Mouse (Mus musculus): ENCODE measurements around the gene Msh5. TPM values are rescaled to one million over a fixed set of nuclear protein-coding genes. Genes with fewer than 3 reads are reported as not detected.

Gene Msh5
- polyA plus RNA-seq, 1 experiment from 2014 or later, result 3.5 TPM

- peak overlapping the region; percentile 90 for H3K9ac ChIP-seq
- H3K36me3 ChIP-seq, result peaks cover 12% of the 10 kb centered on the region
- 14% methylated on average over 2 of the region's 2 CpGs for WGBS
- no peak for ATAC-seq (ENCODE audit: insufficient number of reproducible peaks, low FRiP score)
- peaks cover 11% of the 10 kb centered on the region for H3K4me1 ChIP-seq (replicated peaks)
- no peak overlapping the region for H3K27ac ChIP-seq (ENCODE audit: poor library complexity, severe bottlenecking)
- peak overlapping the region; percentile 92 for H3K4me2 ChIP-seq
- peak overlapping the region; percentile 85 for H3K4me3 ChIP-seq
- no peaks in the 10 kb centered on the region for H3K9me3 ChIP-seq (replicated peaks)
- H3K27me3 ChIP-seq (replicated peaks), result no peaks in the 10 kb centered on the region
Observed at GRCm38 (mm10) chr17:34980655-34981054, 65.9 kb downstream of the Msh5 start.

DNA sequence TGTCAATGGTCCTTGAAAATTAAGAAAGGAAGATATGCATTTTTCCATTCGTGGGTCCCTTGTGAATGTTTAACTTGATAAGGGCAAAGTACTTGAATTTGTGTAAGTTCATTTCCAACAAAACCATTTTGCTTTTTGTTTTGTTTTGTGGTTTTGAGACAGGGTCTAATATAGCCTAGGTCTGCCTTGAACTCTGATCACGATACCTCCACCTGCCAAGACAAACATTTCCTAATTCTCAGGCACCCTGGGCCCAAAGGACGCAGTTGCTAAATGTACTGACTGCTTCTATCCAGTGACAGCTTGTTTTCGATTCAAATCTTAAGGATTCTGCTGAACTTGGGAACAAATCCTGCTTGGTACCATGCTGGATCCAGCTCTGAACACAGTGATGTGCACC is 66.9 kb downstream of the Msh5 start:
- no peak overlapping the region for H3K4me3 ChIP-seq
- no peaks in the 10 kb centered on the region for H3K9me3 ChIP-seq (replicated peaks)
- no peaks in the 10 kb centered on the region for H3K27me3 ChIP-seq (replicated peaks)
- no peak overlapping the region for H3K4me2 ChIP-seq
- 91% methylated on average over 4 of the region's 4 CpGs for WGBS
- no peak overlapping the region for H3K27ac ChIP-seq (ENCODE audit: poor library complexity, severe bottlenecking)
- peaks cover 11% of the 10 kb centered on the region for H3K4me1 ChIP-seq (replicated peaks)
- no peak for ATAC-seq (ENCODE audit: insufficient number of reproducible peaks, low FRiP score)
- H3K36me3 ChIP-seq, result peaks cover 2% of the 10 kb centered on the region
- H3K9ac ChIP-seq, result no peak overlapping the region

Other genes starting within 250 kb of the Msh5 start
- gene Cyp21a1, start 242.2 kb downstream of the Msh5 start, polyA plus RNA-seq (2016; fragmentation: Nextera tagmentation; extraction: Ambion mirVana), result 0.15 TPM in 1 of 2 replicates, not detected in the other
- gene Stk19, start 209.8 kb downstream of the Msh5 start, polyA plus RNA-seq (2016; fragmentation: Nextera tagmentation; extraction: Ambion mirVana), result 18.2 and 19.6 TPM in 2 replicates
- 37.2 and 39.9 TPM in 2 replicates for gene Dxo, start 209.7 kb downstream of the Msh5 start, polyA plus RNA-seq (2016; fragmentation: Nextera tagmentation; extraction: Ambion mirVana)
- gene Skiv2l, start 196.5 kb downstream of the Msh5 start, polyA plus RNA-seq (2016; fragmentation: Nextera tagmentation; extraction: Ambion mirVana), result 35.3 and 39.5 TPM in 2 replicates
- gene Nelfe, start 196.4 kb downstream of the Msh5 start, polyA plus RNA-seq (2016; fragmentation: Nextera tagmentation; extraction: Ambion mirVana), result 73.7 and 81.3 TPM in 2 replicates
- 1.1 and 2.2 TPM in 2 replicates for gene Cfb, start 184.2 kb downstream of the Msh5 start, polyA plus RNA-seq (2016; fragmentation: Nextera tagmentation; extraction: Ambion mirVana)
- gene Zbtb12, start 167.3 kb downstream of the Msh5 start, polyA plus RNA-seq (2016; fragmentation: Nextera tagmentation; extraction: Ambion mirVana), result 2.6 and 2.8 TPM in 2 replicates
- not detected in 2 replicates for gene Gm20547, start 164.7 kb downstream of the Msh5 start, polyA plus RNA-seq (2016; fragmentation: Nextera tagmentation; extraction: Ambion mirVana)
- gene C2, start 148.5 kb downstream of the Msh5 start, polyA plus RNA-seq (2016; fragmentation: Nextera tagmentation; extraction: Ambion mirVana), result 0.24 and 0.35 TPM in 2 replicates
- 49.1 and 51.6 TPM in 2 replicates for gene Ehmt2, start 148.3 kb downstream of the Msh5 start, polyA plus RNA-seq (2016; fragmentation: Nextera tagmentation; extraction: Ambion mirVana)
- 0.08 TPM in 1 of 2 replicates, not detected in the other for gene Slc44a4, start 132.3 kb downstream of the Msh5 start, polyA plus RNA-seq (2016; fragmentation: Nextera tagmentation; extraction: Ambion mirVana)
- 20.8 and 21.5 TPM in 2 replicates for gene Neu1, start 115.5 kb downstream of the Msh5 start, polyA plus RNA-seq (2016; fragmentation: Nextera tagmentation; extraction: Ambion mirVana)
- 0.12 and 0.13 TPM in 2 replicates for gene Hspa1b, start 87.5 kb downstream of the Msh5 start, polyA plus RNA-seq (2016; fragmentation: Nextera tagmentation; extraction: Ambion mirVana)
- gene Gm20481, start 76.8 kb downstream of the Msh5 start, polyA plus RNA-seq (2016; fragmentation: Nextera tagmentation; extraction: Ambion mirVana), result not detected in 2 replicates
- 6.2 and 6.4 TPM in 2 replicates for gene Hspa1a, start 74.6 kb downstream of the Msh5 start, polyA plus RNA-seq (2016; fragmentation: Nextera tagmentation; extraction: Ambion mirVana)
- 2.9 and 3.1 TPM in 2 replicates for gene Hspa1l, start 74.0 kb downstream of the Msh5 start, polyA plus RNA-seq (2016; fragmentation: Nextera tagmentation; extraction: Ambion mirVana)
- 143 and 145 TPM in 2 replicates for gene Lsm2, start 64.9 kb downstream of the Msh5 start, polyA plus RNA-seq (2016; fragmentation: Nextera tagmentation; extraction: Ambion mirVana)
- 82.6 TPM in 2 replicates for gene Vars, start 45.8 kb downstream of the Msh5 start, polyA plus RNA-seq (2016; fragmentation: Nextera tagmentation; extraction: Ambion mirVana)
- gene Vwa7, start 30.2 kb downstream of the Msh5 start, polyA plus RNA-seq (2016; fragmentation: Nextera tagmentation; extraction: Ambion mirVana), result 0.32 and 0.37 TPM in 2 replicates
- 2.4 and 2.6 TPM in 2 replicates for gene Sapcd1, start 18.7 kb downstream of the Msh5 start, polyA plus RNA-seq (2016; fragmentation: Nextera tagmentation; extraction: Ambion mirVana)
- gene Clic1, start 3.2 kb upstream of the Msh5 start, polyA plus RNA-seq (2016; fragmentation: Nextera tagmentation; extraction: Ambion mirVana), result 349 and 354 TPM in 2 replicates
- gene Ddah2, start 12.3 kb upstream of the Msh5 start, polyA plus RNA-seq (2016; fragmentation: Nextera tagmentation; extraction: Ambion mirVana), result 192 and 205 TPM in 2 replicates
- 0.27 TPM in 1 of 2 replicates, not detected in the other for gene Ly6g6c, start 18.6 kb upstream of the Msh5 start, polyA plus RNA-seq (2016; fragmentation: Nextera tagmentation; extraction: Ambion mirVana)
- gene Mpig6b, start 19.4 kb upstream of the Msh5 start, polyA plus RNA-seq (2016; fragmentation: Nextera tagmentation; extraction: Ambion mirVana), result 1.2 and 2.0 TPM in 2 replicates
- gene Ly6g6e, start 30.2 kb upstream of the Msh5 start, polyA plus RNA-seq (2016; fragmentation: Nextera tagmentation; extraction: Ambion mirVana), result 0.24 and 0.40 TPM in 2 replicates
- 1.8 and 2.2 TPM in 2 replicates for gene Ly6g6d, start 31.3 kb upstream of the Msh5 start, polyA plus RNA-seq (2016; fragmentation: Nextera tagmentation; extraction: Ambion mirVana)
- gene Ly6g6f, start 38.9 kb upstream of the Msh5 start, polyA plus RNA-seq (2016; fragmentation: Nextera tagmentation; extraction: Ambion mirVana), result 1.1 and 1.5 TPM in 2 replicates
- 58.9 and 65.1 TPM in 2 replicates for gene Abhd16a, start 42.5 kb upstream of the Msh5 start, polyA plus RNA-seq (2016; fragmentation: Nextera tagmentation; extraction: Ambion mirVana)
- not detected in 2 replicates for gene Ly6g5c, start 61.5 kb upstream of the Msh5 start, polyA plus RNA-seq (2016; fragmentation: Nextera tagmentation; extraction: Ambion mirVana)
- 0.32 and 0.38 TPM in 2 replicates for gene Ly6g5b, start 68.7 kb upstream of the Msh5 start, polyA plus RNA-seq (2016; fragmentation: Nextera tagmentation; extraction: Ambion mirVana)
- gene Gpank1, start 74.7 kb upstream of the Msh5 start, polyA plus RNA-seq (2016; fragmentation: Nextera tagmentation; extraction: Ambion mirVana), result 11.1 and 15.1 TPM in 2 replicates
- 190 and 207 TPM in 2 replicates for gene Csnk2b, start 75.3 kb upstream of the Msh5 start, polyA plus RNA-seq (2016; fragmentation: Nextera tagmentation; extraction: Ambion mirVana)
- gene D17H6S53E, start 79.6 kb upstream of the Msh5 start, polyA plus RNA-seq (2016; fragmentation: Nextera tagmentation; extraction: Ambion mirVana), result 8.6 and 8.7 TPM in 2 replicates
- 1.3 and 8.3 TPM in 2 replicates for gene Apom, start 85.3 kb upstream of the Msh5 start, polyA plus RNA-seq (2016; fragmentation: Nextera tagmentation; extraction: Ambion mirVana)
- 56.1 and 61.6 TPM in 2 replicates for gene Bag6, start 88.4 kb upstream of the Msh5 start, polyA plus RNA-seq (2016; fragmentation: Nextera tagmentation; extraction: Ambion mirVana)
- 132 and 148 TPM in 2 replicates for gene Prrc2a, start 118.2 kb upstream of the Msh5 start, polyA plus RNA-seq (2016; fragmentation: Nextera tagmentation; extraction: Ambion mirVana)
- 4.3 and 4.4 TPM in 2 replicates for gene Aif1, start 129.3 kb upstream of the Msh5 start, polyA plus RNA-seq (2016; fragmentation: Nextera tagmentation; extraction: Ambion mirVana)
- 3.3 and 5.2 TPM in 2 replicates for gene Lst1, start 141.7 kb upstream of the Msh5 start, polyA plus RNA-seq (2016; fragmentation: Nextera tagmentation; extraction: Ambion mirVana)
- gene Ltb, start 147.7 kb upstream of the Msh5 start, polyA plus RNA-seq (2016; fragmentation: Nextera tagmentation; extraction: Ambion mirVana), result 0.14 and 0.31 TPM in 2 replicates
- gene Tnf, start 155.3 kb upstream of the Msh5 start, polyA plus RNA-seq (2016; fragmentation: Nextera tagmentation; extraction: Ambion mirVana), result 0.12 TPM in 1 of 2 replicates, not detected in the other
- gene Lta, start 158.6 kb upstream of the Msh5 start, polyA plus RNA-seq (2016; fragmentation: Nextera tagmentation; extraction: Ambion mirVana), result not detected in 2 replicates
- 0.55 TPM in 1 of 2 replicates, not detected in the other for gene Gm16181, start 174.1 kb upstream of the Msh5 start, polyA plus RNA-seq (2016; fragmentation: Nextera tagmentation; extraction: Ambion mirVana)
- gene Atp6v1g2, start 186.9 kb upstream of the Msh5 start, polyA plus RNA-seq (2016; fragmentation: Nextera tagmentation; extraction: Ambion mirVana), result 10.0 and 12.5 TPM in 2 replicates
- gene Nfkbil1, start 189.0 kb upstream of the Msh5 start, polyA plus RNA-seq (2016; fragmentation: Nextera tagmentation; extraction: Ambion mirVana), result 9.0 and 9.8 TPM in 2 replicates
- 282 and 285 TPM in 2 replicates for gene Ddx39b, start 195.0 kb upstream of the Msh5 start, polyA plus RNA-seq (2016; fragmentation: Nextera tagmentation; extraction: Ambion mirVana)
- 30.2 and 32.8 TPM in 2 replicates for gene H2-D1, start 216.0 kb upstream of the Msh5 start, polyA plus RNA-seq (2016; fragmentation: Nextera tagmentation; extraction: Ambion mirVana)